Mouse (Mus musculus): ENCODE measurements around the gene 6030468B19Rik. TPM values are rescaled to one million over a fixed set of nuclear protein-coding genes. Genes with fewer than 3 reads are reported as not detected.

The 6030468B19Rik gene
- 1 to 10 TPM; 1.5 to 1.8 TPM for total RNA-seq (2023)

DNA sequence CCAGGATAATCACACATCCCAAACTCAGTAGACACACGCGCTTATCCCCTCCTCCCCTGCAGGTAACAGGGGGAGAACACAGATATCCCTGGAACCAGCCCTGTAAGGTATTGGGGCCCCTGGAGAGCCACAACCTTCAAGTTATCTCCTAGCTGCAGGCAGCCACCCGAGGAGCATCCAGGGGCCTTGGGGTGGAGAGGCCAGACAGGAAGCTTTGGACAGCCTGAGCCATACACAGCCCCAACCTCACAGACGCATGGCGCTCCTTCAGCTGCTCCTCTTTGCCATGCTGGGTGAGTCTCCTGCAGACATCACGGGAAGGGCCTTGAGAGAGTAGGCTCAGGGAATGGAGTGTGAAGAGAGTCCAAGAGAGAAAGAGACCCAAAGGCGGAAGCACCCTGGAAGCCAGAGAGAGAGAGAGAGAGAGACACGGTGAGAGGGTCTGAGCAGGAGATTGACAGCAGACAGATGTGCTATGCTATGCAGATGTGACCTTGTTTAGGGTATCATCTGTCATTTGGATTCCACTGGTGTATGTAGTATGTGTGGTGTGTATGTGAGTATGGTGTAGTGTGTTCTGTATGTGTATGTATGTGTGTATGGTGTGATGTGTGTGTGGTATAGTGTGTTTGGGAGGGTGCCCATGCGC is at the start of gene 6030468B19Rik:
Gene 6030468B19Rik (plus strand): TSS at position 150 of the 649 bp plus-strand sequence.

DNA sequence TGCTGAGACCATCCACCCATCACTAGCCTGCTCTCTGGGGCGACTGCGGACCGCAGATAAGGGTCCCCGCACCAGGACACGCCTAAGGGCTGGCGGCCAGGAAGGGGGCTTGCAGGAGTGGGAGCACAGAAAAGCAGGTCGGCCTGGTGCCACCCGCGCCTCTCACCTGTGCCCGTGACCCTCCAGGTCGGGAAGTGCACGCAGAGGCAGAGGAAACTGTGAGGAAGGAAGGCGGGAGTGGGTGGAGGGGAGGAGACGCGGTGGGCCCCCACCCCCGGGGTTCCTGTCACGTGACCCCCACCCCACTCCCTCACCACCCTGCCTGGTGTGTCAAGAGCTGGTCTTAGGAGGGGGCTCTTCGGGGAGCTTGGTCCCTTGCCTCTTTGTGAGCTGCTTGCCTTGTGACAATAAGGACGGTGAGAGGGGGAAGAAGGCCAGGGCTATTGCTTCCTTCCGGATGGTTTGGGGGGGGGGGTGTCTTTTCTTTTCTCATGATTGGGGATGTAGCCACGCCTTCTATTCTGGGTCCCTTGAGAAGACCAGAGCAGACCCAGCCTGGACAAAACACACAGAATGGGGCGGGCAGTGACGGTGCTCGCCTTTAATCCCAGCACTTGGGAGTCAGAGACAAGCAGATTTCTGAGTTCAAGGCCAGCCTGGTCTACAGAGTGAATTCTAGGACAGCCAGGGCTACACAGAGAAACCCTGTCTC is 15.3 kb upstream of the 6030468B19Rik start, which contains the start of the genes Tmc8 and Tmc6:
Gene Tmc8 (plus strand): TSS at position 84 of the 712 bp plus-strand sequence.
Gene Tmc6 (minus strand): TSS at position 206 of the 712 bp plus-strand sequence.

DNA sequence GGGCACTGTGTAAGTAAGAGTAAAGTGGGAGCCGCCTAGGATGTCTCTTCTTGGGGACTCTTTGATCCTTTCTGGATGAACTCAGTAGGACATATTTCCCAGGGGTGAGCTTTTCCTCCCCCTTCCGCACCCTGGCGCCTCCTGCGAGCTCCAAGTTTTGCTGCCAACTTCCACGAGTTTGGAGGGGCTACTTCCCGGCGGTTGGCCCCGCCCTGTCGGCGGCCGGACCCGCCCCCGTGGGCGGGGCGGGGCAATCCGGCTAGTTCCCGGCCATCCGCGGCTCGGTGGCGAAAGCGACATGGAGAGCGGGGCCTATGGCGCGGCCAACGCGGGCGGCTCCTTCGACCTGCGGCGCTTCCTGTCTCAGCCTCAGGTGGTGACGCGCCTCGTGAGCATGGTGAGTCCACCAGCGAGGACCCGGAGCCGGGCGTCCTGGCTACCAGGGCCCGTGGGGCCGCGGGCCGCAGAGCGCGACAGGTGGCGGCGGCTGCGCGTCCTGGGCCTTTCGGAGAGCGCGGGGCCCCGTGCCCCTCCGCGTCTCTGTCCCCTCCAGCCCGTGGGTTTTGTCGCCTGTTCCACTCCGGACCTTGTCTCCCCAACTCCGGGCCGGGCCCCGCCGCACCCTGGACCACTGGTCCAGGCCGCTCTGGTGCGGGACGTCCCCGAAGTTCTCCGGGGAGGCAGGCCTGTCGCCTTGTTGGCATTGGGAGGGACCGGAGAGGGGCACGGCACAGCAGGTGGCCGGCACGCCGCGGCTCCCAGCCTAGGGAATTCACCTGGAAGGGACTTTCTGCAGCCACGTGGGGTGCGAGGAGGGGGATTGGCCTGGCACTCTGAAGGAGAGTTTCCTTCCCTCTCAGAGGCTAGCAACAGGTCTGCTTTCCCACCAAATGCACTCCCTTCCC is 12.2 kb downstream of the 6030468B19Rik start, which contains the start of the genes Gm20708 and Syngr2:
Gene Gm20708 (plus strand): TSS at position 262 of the 905 bp plus-strand sequence.
Gene Syngr2 (plus strand): TSS at position 262 of the 905 bp plus-strand sequence.

DNA sequence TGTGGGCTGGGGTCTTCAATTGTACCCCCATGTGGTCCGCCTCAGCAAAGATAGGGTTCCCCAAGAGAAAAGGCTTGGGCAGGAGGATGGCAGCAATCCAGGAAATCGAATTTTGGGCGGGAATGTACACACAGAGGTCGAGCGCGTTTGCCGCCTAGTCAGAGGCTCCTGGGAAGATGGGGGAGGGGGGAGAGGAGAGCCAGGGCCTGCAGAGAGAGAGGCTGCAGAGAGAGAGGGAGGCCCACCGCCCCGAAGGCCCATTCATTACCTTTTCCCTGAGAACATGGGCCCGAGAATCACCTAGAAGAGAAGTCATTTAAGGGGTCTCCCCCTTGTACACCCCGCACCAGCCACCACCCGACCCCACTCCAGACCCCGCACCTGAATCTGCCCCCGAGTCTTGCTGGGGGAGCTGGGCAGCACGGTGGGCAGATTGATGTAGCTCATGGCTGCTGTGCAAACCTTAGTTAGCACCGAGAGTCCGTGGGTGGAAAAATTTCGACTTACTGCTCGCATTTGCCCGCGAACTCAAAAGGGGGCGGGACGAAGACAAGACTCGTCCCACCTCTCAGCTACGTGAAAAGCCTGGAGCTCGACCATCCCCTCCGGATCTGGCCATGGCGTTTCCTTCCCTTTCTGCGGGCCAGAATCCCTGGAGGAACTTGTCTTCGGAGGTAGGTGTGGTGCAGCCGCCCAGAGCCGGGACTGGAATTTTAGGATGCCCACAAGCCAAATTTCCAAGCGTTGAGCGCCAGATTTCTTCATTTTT is 28.1 kb downstream of the 6030468B19Rik start, which contains the start of the genes Afmid and Tk1:
Gene Afmid (plus strand): TSS at position 592 of the 769 bp plus-strand sequence.
Gene Tk1 (minus strand): TSS at position 760 of the 769 bp plus-strand sequence.

DNA sequence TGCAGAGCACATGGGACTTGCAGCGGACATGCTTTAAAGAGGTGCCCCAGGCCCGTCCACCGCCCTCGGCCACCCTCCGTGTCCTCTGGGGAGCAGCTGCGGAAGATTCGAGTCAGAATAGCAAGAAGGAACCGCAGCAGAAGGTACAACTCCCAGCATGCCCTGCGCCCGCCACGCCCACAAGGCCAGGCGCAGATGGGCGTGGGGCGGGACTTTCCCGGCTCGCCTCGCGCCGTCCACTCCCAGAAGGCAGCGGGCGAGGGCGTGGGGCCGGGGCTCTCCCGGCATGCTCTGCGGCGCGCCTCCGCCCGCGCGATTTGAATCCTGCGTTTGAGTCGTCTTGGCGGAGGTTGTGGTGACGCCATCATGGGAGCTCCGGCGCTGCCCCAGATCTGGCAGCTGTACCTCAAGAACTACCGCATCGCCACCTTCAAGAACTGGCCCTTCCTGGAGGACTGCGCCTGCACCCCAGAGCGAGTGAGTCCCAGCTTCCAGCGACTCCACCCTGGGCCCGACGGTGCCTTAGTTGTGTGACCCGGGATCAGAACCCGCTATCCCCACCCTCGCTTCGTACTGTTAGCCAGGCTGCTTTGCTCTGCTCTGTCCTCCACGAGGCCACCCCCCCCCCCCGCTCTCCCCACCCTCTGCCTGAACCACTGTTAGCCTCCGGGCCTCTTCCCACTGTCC is 51.7 kb downstream of the 6030468B19Rik start, which contains the start of gene Birc5:
Gene Birc5 (plus strand): TSS at position 267 of the 687 bp plus-strand sequence.

Other genes with a start within 250 kb of the 6030468B19Rik start
- 10 to 100 TPM; 33.7 to 37.7 TPM for gene Tnrc6c, start 143.4 kb upstream of the 6030468B19Rik start, total RNA-seq (2023)
- gene Tmc8, start 15.6 kb upstream of the 6030468B19Rik start, total RNA-seq (2023) = 10 to 100 TPM; 45.5 to 51.0 TPM
- gene Tmc6, start 15.5 kb upstream of the 6030468B19Rik start, total RNA-seq (2023) = 100 to 1,000 TPM; 101 to 114 TPM
- 1 to 10 TPM; 1.1 to 3.1 TPM for gene Gm20708, start 12.0 kb downstream of the 6030468B19Rik start, total RNA-seq (2023)
- 100 to 1,000 TPM; 105 to 110 TPM for gene Syngr2, start 12.0 kb downstream of the 6030468B19Rik start, total RNA-seq (2023)
- gene Afmid, start 28.3 kb downstream of the 6030468B19Rik start, total RNA-seq (2023) = 1 to 10 TPM; 5.0 to 7.7 TPM
- gene Tk1, start 28.4 kb downstream of the 6030468B19Rik start, total RNA-seq (2023) = 10 to 100 TPM; 64.3 to 81.1 TPM
- 10 to 100 TPM; 81.1 to 93.9 TPM for gene Birc5, start 51.6 kb downstream of the 6030468B19Rik start, total RNA-seq (2023)
- not detected for gene Tmem235, start 63.1 kb downstream of the 6030468B19Rik start, total RNA-seq (2023)
- gene Tha1, start 75.8 kb downstream of the 6030468B19Rik start, total RNA-seq (2023) = under 1 TPM; 0.22 to 0.50 TPM
- 10 to 100 TPM; 28.6 to 43.0 TPM for gene Socs3, start 172.4 kb downstream of the 6030468B19Rik start, total RNA-seq (2023)
- gene Pgs1, start 188.6 kb downstream of the 6030468B19Rik start, total RNA-seq (2023) = 100 to 1,000 TPM in 1 of 2 experiments, 10 to 100 TPM in 1; 81.4 to 101 TPM

Data from neutrophil, adult 83 days (primary cell).